Mouse (Mus musculus): Measurements from ENCODE around the gene Prss12. TPM values are rescaled to one million over a fixed set of nuclear protein-coding genes. Genes with fewer than 3 reads are reported as not detected.

Prss12 gene
- polyA plus RNA-seq (2015; fragmentation: Nextera tagmentation; extraction: Ambion mirVana), result 5.8 and 6.6 TPM in 2 replicates

GRCm38 (mm10) chr3:123446708-123447537, at the start of gene Prss12:
Gene Prss12, plus strand, starts transcription at chr3:123446913.
- no peaks in the 10 kb centered on the region for H3K9me3 ChIP-seq (ENCODE audit: control insufficient read depth, low read length)
- ATAC-seq, result peak; percentile 78
- H3K4me2 ChIP-seq (ENCODE audit: low read depth, low read length), result peak within 1 kb of the TSS; percentile 100
- H3K27ac ChIP-seq (ENCODE audit: low read length), result no peak within 1 kb of the TSS
- peak within 1 kb of the TSS; percentile 78 for H3K4me3 ChIP-seq (ENCODE audit: low read length)
- H3K4me1 ChIP-seq (ENCODE audit: control insufficient read depth, insufficient read depth, low read length), result 0 out of 2 replicates have a peak, but pooled peaks cover 2% of the 10 kb centered on the region
- H3K27me3 ChIP-seq (replicated peaks; ENCODE audit: control insufficient read depth, insufficient read depth, low read length), result peaks cover 7% of the 10 kb centered on the region; the same call in 1 of the 2 replicates
- WGBS, result under 1% methylated on average over 75 of the region's 84 CpGs
- no peaks in the 10 kb centered on the region for H3K36me3 ChIP-seq (ENCODE audit: control insufficient read depth, insufficient read depth, low read length)
- peak within 1 kb of the TSS; percentile 78 for H3K9ac ChIP-seq (ENCODE audit: low read depth, low read length)

GRCm38 (mm10) chr3:123397562-123398481, 48.9 kb upstream of the Prss12 start:
- no peak overlapping the region for H3K4me3 ChIP-seq (ENCODE audit: low read length)
- 75% methylated on average over 9 of the region's 9 CpGs for WGBS
- H3K4me2 ChIP-seq (ENCODE audit: low read depth, low read length), result no peak overlapping the region
- H3K4me1 ChIP-seq (ENCODE audit: control insufficient read depth, insufficient read depth, low read length), result no peaks in the 10 kb centered on the region
- no peaks in the 10 kb centered on the region for H3K27me3 ChIP-seq (replicated peaks; ENCODE audit: control insufficient read depth, insufficient read depth, low read length)
- no peak overlapping the region for H3K27ac ChIP-seq (ENCODE audit: low read length)
- ATAC-seq, result no peak
- H3K9ac ChIP-seq (ENCODE audit: low read depth, low read length), result no peak overlapping the region
- H3K36me3 ChIP-seq (ENCODE audit: control insufficient read depth, insufficient read depth, low read length), result no peaks in the 10 kb centered on the region
- no peaks in the 10 kb centered on the region for H3K9me3 ChIP-seq (ENCODE audit: control insufficient read depth, low read length)

- no peak overlapping the region for H3K4me2 ChIP-seq (ENCODE audit: low read depth, low read length)
- no peak overlapping the region for H3K4me3 ChIP-seq (ENCODE audit: low read length)
- H3K27ac ChIP-seq (ENCODE audit: low read length), result no peak overlapping the region
- H3K27me3 ChIP-seq (replicated peaks; ENCODE audit: control insufficient read depth, insufficient read depth, low read length), result no peaks in the 10 kb centered on the region
- H3K9ac ChIP-seq (ENCODE audit: low read depth, low read length), result no peak overlapping the region
- 68% methylated on average over 3 of the region's 3 CpGs for WGBS
- no peaks in the 10 kb centered on the region for H3K9me3 ChIP-seq (ENCODE audit: control insufficient read depth, low read length)
- ATAC-seq, result peak; percentile 50
- H3K36me3 ChIP-seq (ENCODE audit: control insufficient read depth, insufficient read depth, low read length), result no peaks in the 10 kb centered on the region
- no peaks in the 10 kb centered on the region for H3K4me1 ChIP-seq (ENCODE audit: control insufficient read depth, insufficient read depth, low read length)
These were observed 41.8 kb upstream of the Prss12 start for GRCm38 (mm10) chr3:123404945-123405344.

GRCm38 (mm10) chr3:123411821-123412578, 34.7 kb upstream of the Prss12 start:
- Histone ChIP-seq H3K27me3 (replicated peaks; ENCODE audit: control insufficient read depth, insufficient read depth, low read length) (no peaks in the 10 kb centered on the region), H3K4me3 (ENCODE audit: low read length) (no peak overlapping the region), H3K9ac (ENCODE audit: low read depth, low read length) (no peak overlapping the region), H3K4me1 (ENCODE audit: control insufficient read depth, insufficient read depth, low read length) (no peaks in the 10 kb centered on the region), H3K4me2 (ENCODE audit: low read depth, low read length) (no peak overlapping the region), H3K27ac (ENCODE audit: low read length) (no peak overlapping the region), H3K9me3 (ENCODE audit: control insufficient read depth, low read length) (no peaks in the 10 kb centered on the region), H3K36me3 (ENCODE audit: control insufficient read depth, insufficient read depth, low read length) (no peaks in the 10 kb centered on the region)
- ATAC-seq, result no peak
- 76% methylated on average over 6 of the region's 6 CpGs for WGBS

- 0 out of 2 replicates have a peak, but pooled peaks have one; percentile 40 for ATAC-seq
- H3K9me3 ChIP-seq (ENCODE audit: control insufficient read depth, low read length), result no peaks in the 10 kb centered on the region
- H3K9ac ChIP-seq (ENCODE audit: low read depth, low read length), result no peak overlapping the region
- WGBS, result 70% methylated on average over 5 of the region's 5 CpGs
- H3K4me1 ChIP-seq (ENCODE audit: control insufficient read depth, insufficient read depth, low read length), result no peaks in the 10 kb centered on the region
- H3K36me3 ChIP-seq (ENCODE audit: control insufficient read depth, insufficient read depth, low read length), result no peaks in the 10 kb centered on the region
- H3K4me3 ChIP-seq (ENCODE audit: low read length), result no peak overlapping the region
- H3K27me3 ChIP-seq (replicated peaks; ENCODE audit: control insufficient read depth, insufficient read depth, low read length), result no peaks in the 10 kb centered on the region
- H3K4me2 ChIP-seq (ENCODE audit: low read depth, low read length), result no peak overlapping the region
- H3K27ac ChIP-seq (ENCODE audit: low read length), result no peak overlapping the region
These were observed 33.5 kb upstream of the Prss12 start for GRCm38 (mm10) chr3:123413173-123413572.

GRCm38 (mm10) chr3:123425647-123426046, 21.1 kb upstream of the Prss12 start:
- Histone ChIP-seq H3K4me1 (ENCODE audit: control insufficient read depth, insufficient read depth, low read length) (peaks cover 7% of the 10 kb centered on the region; the same call in 1 of the 2 replicates), H3K9me3 (ENCODE audit: control insufficient read depth, low read length) (no peaks in the 10 kb centered on the region), H3K4me3 (ENCODE audit: low read length) (no peak overlapping the region), H3K4me2 (ENCODE audit: low read depth, low read length) (no peak overlapping the region), H3K27me3 (replicated peaks; ENCODE audit: control insufficient read depth, insufficient read depth, low read length) (no peaks in the 10 kb centered on the region), H3K36me3 (ENCODE audit: control insufficient read depth, insufficient read depth, low read length) (no peaks in the 10 kb centered on the region), H3K27ac (ENCODE audit: low read length) (no peak overlapping the region), H3K9ac (ENCODE audit: low read depth, low read length) (no peak overlapping the region)
- ATAC-seq, result no peak
- WGBS, result 43% methylated on average over 2 of the region's 2 CpGs

- no peak overlapping the region for H3K4me3 ChIP-seq (ENCODE audit: low read length)
- 56% methylated on average over 4 of the region's 4 CpGs for WGBS
- no peak overlapping the region for H3K4me2 ChIP-seq (ENCODE audit: low read depth, low read length)
- H3K9me3 ChIP-seq (ENCODE audit: control insufficient read depth, low read length), result no peaks in the 10 kb centered on the region
- peaks cover 13% of the 10 kb centered on the region for H3K4me1 ChIP-seq (ENCODE audit: control insufficient read depth, insufficient read depth, low read length)
- H3K9ac ChIP-seq (ENCODE audit: low read depth, low read length), result no peak overlapping the region
- H3K27ac ChIP-seq (ENCODE audit: low read length), result no peak overlapping the region
- ATAC-seq, result no peak
- H3K36me3 ChIP-seq (ENCODE audit: control insufficient read depth, insufficient read depth, low read length), result no peaks in the 10 kb centered on the region
- no peaks in the 10 kb centered on the region for H3K27me3 ChIP-seq (replicated peaks; ENCODE audit: control insufficient read depth, insufficient read depth, low read length)
These were observed 18.7 kb upstream of the Prss12 start for GRCm38 (mm10) chr3:123428005-123428404.

- Histone ChIP-seq H3K9me3 (ENCODE audit: control insufficient read depth, low read length) (no peaks in the 10 kb centered on the region), H3K27me3 (replicated peaks; ENCODE audit: control insufficient read depth, insufficient read depth, low read length) (no peaks in the 10 kb centered on the region), H3K36me3 (ENCODE audit: control insufficient read depth, insufficient read depth, low read length) (no peaks in the 10 kb centered on the region), H3K4me2 (ENCODE audit: low read depth, low read length) (peak overlapping the region; percentile 16; the same call in 1 of the 2 replicates), H3K27ac (ENCODE audit: low read length) (no peak overlapping the region), H3K4me3 (ENCODE audit: low read length) (no peak overlapping the region), H3K9ac (ENCODE audit: low read depth, low read length) (no peak overlapping the region), H3K4me1 (ENCODE audit: control insufficient read depth, insufficient read depth, low read length) (peaks cover 13% of the 10 kb centered on the region)
- WGBS, result 61% methylated on average over 22 of the region's 22 CpGs
- ATAC-seq, result no peak
These were observed 16.9 kb upstream of the Prss12 start for GRCm38 (mm10) chr3:123429597-123430458.
